Mouse (Mus musculus) myocyte (in vitro differentiated cells): ENCODE results near the gene Olfr69.

Experiments used
- MYOD1 ChIP-seq, 3 experiments: IDR thresholded peaks; one replicate each; pipeline ENCODE4 v1.6.1; 2011; ENCODE audit warnings: control low read depth in 2 of 3, low read depth in 2 of 3, mild to moderate bottlenecking in 2 of 3, moderate library complexity in 1 of 3; ENCODE audit not compliant: insufficient read length in 2 of 3, control insufficient read depth in 1 of 3
- POLR2A ChIP-seq: IDR thresholded peaks from one replicate; pipeline ENCODE4 v1.6.1; 2011; ENCODE audit warnings: low read depth, mild to moderate bottlenecking, control low read depth, moderate library complexity; ENCODE audit not compliant: insufficient read length

DNA sequence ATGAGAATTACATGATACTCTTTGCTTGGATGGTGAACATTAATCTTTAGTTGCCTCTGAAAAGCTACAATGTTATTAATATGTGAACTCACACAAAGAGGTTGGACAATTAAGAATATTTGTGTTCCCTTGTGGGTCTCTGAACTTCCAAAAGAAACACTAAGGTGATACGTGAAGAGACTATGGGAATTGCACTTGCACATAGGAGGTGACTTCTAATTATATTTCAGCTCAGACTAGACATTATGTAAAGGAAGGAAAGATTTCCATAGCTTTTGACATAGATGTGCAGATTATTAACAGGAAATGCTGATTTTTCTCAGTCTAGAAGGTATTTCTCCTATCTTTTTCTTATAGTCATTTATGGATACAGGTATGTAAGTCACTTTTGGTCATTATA, 41.3 kb downstream of the Olfr69 start, which contains the start of gene Olfr628:
- TF ChIP-seq POLR2A: no peak
- TF ChIP-seq MYOD1 (IDR thresholded peaks at IDR 0.05; ENCODE audit: control insufficient read depth in 1 of 3, insufficient read length in 2 of 3, low read depth in 2 of 3): no peak
